Mouse (Mus musculus): ENCODE results near the gene Fbxw8.

GRCm38 (mm10) chr5:118031059-118031458 is 124.2 kb downstream of the Fbxw8 start:
- TF ChIP-seq GATA1 (IDR thresholded peaks at IDR 0.05; ENCODE audit: borderline replicate concordance, low read length), result no peak
- no peak for TF ChIP-seq CTCF (IDR thresholded peaks at IDR 0.05; ENCODE audit: low read depth, low read length)
- no peak for TF ChIP-seq GATA2 (IDR thresholded peaks at IDR 0.05; ENCODE audit: borderline replicate concordance, low read depth, low read length)

Measured in G1E (cell line).